Mouse (Mus musculus): ENCODE results near the gene Slc25a13.

The Slc25a13 gene

GRCm38 (mm10) chr6:6038773-6039550, 178.0 kb downstream of the Slc25a13 start:
- no peak for DNase-seq (ENCODE audit: low read depth, low spot score)

GRCm38 (mm10) chr6:6027664-6028063, 189.3 kb downstream of the Slc25a13 start:
- no peak for DNase-seq (ENCODE audit: low read depth, low spot score)

- no peak for DNase-seq (ENCODE audit: low read depth, low spot score)
Observed at GRCm38 (mm10) chr6:6023976-6024375, 193.0 kb downstream of the Slc25a13 start.

- no peak for DNase-seq (ENCODE audit: low read depth, low spot score)
Observed at GRCm38 (mm10) chr6:6016931-6017330, 200.0 kb downstream of the Slc25a13 start.

GRCm38 (mm10) chr6:6015616-6016015, 201.4 kb downstream of the Slc25a13 start:
- DNase-seq (ENCODE audit: low read depth, low spot score) = no peak

GRCm38 (mm10) chr6:6011364-6011763, 205.6 kb downstream of the Slc25a13 start:
- no peak for DNase-seq (ENCODE audit: low read depth, low spot score)

- DNase-seq (ENCODE audit: low read depth, low spot score) = peak; percentile 45
Observed at GRCm38 (mm10) chr6:6005762-6006431, 211.1 kb downstream of the Slc25a13 start.

GRCm38 (mm10) chr6:6004756-6005485, 212.1 kb downstream of the Slc25a13 start:
- DNase-seq (ENCODE audit: low read depth, low spot score) = no peak

- DNase-seq (ENCODE audit: low read depth, low spot score) = no peak
Observed at GRCm38 (mm10) chr6:6002061-6002460, 214.9 kb downstream of the Slc25a13 start.

- DNase-seq (ENCODE audit: low read depth, low spot score) = no peak
Observed at GRCm38 (mm10) chr6:5997535-5997934, 219.4 kb downstream of the Slc25a13 start.

- no peak for DNase-seq (ENCODE audit: low read depth, low spot score)
Observed at GRCm38 (mm10) chr6:5993056-5993455, 223.9 kb downstream of the Slc25a13 start.

GRCm38 (mm10) chr6:5991817-5992755, 224.9 kb downstream of the Slc25a13 start:
- DNase-seq (ENCODE audit: low read depth, low spot score) = no peak

GRCm38 (mm10) chr6:5991243-5991642, 225.7 kb downstream of the Slc25a13 start:
- DNase-seq (ENCODE audit: low read depth, low spot score) = no peak

All from CD4-positive, CD25-positive, alpha-beta regulatory T cell, adult 2 months (primary cell).